Mouse (Mus musculus): ENCODE data around the gene Hnrnpul2. TPM values are rescaled to one million over a fixed set of nuclear protein-coding genes. Genes with fewer than 3 reads are reported as not detected.
"Not testable (repeated sequence)": the region's sequence is repeated elsewhere in the genome, so short reads cannot be mapped to it uniquely, and the experiment has no call there.

Gene Hnrnpul2
- total RNA-seq, 2 experiments from 2014 or later, result 98.6 to 98.9 TPM

DNA sequence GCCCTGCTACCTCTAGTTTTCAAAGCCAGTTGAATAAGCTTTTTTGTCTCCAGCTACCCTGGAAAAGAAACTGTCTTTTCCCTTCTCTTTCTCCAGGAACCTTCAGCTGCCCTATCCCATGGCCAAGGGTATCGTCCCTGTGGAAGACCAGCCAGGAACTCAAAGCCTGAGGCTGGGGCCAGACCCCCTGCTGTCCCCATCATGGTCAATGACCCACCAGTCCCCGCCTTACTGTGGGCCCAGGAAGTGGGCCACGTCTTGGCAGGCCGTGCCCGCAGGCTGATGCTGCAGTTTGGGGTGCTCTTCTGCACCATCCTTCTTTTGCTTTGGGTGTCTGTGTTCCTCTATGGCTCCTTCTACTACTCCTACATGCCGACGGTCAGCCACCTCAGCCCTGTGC, 21.2 kb downstream of the Hnrnpul2 start:
- no peak for DNase-seq (ENCODE audit: extremely low spot score in 1 of 2, low spot score in 2 of 2)
- intact Hi-C loops (cut with DNase I), result loop anchor here (5.0 kb wide), 1 partner anchor 56 kb away; the partner anchor contains the start of gene Ganab

DNA sequence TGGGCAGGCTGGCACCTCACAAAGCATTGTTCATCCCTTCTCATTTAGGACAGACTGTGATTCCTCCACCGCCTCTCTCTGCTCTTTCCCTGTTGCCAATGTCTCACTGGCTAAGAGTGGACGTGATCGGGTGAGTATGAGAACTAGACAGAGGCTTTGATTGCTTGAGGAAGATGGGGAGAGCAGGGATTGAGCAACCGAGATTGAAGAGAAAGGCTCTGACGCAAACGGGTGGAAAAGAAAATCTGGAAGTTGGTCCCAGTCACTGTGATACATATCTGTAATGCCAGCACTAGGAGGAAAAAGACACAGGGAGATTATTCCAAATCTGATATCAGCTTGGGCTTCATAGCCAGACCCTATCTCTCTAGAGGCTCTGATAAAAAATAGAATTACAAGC, 23.2 kb downstream of the Hnrnpul2 start:
- no peak for DNase-seq (ENCODE audit: extremely low spot score in 1 of 2, low spot score in 2 of 2)
- intact Hi-C loops (cut with DNase I), result loop anchor here (5.0 kb wide), 1 partner anchor 54 kb away; the partner anchor contains the start of gene Ganab

DNA sequence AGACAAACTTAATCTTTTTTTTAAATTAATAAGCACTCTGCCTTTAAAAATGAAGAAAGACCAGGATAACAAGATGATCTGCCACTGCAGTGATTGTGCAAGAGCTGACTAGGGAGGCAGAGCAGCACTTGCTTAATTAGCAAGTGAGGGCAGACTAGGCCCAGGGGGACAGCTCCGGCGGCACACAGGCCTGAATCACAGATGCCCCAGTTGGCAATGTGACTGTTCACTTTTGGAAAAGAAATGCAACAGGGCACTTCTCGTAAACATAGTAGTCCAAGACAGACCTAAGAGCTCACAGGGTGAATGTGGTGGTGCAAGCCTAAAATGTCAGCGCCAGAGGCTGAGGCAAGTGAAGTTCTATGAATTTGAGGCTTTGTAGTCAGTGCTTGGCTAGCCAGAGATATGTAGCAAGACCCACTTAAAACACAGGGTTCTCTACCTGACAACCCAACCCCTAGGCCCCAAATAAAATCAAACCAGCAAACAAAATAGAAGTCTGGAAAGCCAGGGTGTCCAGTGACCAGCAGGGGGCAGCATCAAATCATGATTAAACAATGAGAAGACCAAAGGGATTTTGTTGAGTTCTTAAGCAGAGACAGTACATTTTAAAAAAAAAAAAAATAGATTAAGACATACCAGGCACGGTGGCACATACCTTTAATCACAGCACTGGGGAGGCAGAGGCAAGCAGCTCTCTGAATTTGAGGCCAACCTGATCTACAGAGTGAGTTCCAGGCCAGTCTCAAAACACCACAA, 24.7 kb downstream of the Hnrnpul2 start:
- DNase-seq (ENCODE audit: extremely low spot score in 1 of 2, low spot score in 2 of 2), result peak; percentile 69 to 84
- intact Hi-C loops (cut with DNase I), result loop anchor here (5.0 kb wide), 1 partner anchor 53 kb away; the partner anchor contains the start of gene Ganab

DNA sequence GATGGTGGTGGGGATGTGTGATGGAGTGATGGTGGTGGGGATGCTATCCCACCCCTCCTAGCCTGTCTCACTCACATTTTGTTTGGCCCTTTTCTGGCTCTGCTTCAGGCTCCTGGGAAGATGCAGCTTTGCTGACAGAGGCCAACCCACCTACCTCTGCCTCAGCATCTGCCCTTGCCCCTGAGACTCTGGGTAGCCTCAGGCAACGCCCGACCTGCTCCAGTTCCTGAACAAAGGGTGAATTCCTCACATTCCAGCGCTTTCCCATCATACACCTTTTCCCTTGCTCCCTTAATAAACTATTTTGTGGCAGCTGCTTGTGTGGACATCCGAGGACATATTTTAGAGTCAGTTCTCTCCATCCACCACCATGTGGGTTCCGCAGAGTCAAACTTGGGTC, 28.5 kb downstream of the Hnrnpul2 start:
- DNase-seq (ENCODE audit: extremely low spot score in 1 of 2, low spot score in 2 of 2), result no peak
- intact Hi-C loops (cut with DNase I), result no loop called here

DNA sequence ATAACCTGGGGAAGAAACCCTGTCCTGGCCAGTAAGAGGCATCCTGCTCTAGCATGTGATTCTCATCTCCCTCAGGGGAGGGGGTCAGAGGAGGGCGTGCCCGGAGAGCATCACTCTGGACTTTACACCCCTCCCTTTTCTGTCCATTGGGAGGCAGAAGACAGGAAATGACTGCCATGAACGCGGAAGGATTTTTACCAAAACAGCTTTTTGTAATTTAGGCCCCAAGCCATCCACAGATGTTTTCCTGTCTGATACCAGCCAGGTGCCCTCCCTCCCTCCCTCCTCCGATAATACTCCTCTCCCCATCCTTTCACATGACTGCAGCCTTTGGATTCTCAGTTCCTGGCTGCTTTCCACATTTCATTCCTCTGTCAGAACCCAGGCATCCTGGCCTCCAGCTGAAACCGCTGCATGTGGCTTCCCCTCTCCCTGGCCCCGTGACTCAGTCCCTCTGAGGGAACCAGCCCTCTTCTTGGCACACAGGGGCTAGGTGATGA, 30.6 kb downstream of the Hnrnpul2 start, which contains the start of gene Lrrn4cl:
TSS of gene Lrrn4cl (plus strand) at position 367 of the 500 bp plus-strand sequence.
- DNase-seq (ENCODE audit: extremely low spot score in 1 of 2, low spot score in 2 of 2), result peak in 1 of 2 experiments; percentile 65
- intact Hi-C loops (cut with DNase I), result loop anchor here (10.0 kb wide), 1 partner anchor 234 kb away; the partner anchor contains the start of gene Scgb1a1

DNA sequence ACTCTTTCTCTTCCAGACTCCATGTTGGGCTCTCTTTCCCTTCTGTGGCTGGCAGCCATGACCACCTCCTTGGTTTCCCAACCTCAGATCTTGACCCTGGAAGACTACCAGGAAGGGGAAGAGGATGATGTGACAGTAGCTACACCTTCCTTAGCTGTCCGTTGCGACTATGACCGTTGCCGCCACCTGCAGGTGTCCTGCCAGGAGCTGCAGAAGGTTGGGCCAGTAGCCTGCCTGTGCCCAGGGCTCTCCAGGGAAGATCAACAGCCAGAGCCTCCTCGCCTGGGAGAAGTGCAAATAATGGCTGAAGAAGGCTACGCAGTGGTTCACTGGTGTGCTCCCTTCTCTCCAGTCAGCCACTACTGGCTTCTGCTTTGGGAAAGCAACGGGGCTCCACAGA, 31.8 kb downstream of the Hnrnpul2 start:
- DNase-seq (ENCODE audit: extremely low spot score in 1 of 2, low spot score in 2 of 2), result no peak

DNA sequence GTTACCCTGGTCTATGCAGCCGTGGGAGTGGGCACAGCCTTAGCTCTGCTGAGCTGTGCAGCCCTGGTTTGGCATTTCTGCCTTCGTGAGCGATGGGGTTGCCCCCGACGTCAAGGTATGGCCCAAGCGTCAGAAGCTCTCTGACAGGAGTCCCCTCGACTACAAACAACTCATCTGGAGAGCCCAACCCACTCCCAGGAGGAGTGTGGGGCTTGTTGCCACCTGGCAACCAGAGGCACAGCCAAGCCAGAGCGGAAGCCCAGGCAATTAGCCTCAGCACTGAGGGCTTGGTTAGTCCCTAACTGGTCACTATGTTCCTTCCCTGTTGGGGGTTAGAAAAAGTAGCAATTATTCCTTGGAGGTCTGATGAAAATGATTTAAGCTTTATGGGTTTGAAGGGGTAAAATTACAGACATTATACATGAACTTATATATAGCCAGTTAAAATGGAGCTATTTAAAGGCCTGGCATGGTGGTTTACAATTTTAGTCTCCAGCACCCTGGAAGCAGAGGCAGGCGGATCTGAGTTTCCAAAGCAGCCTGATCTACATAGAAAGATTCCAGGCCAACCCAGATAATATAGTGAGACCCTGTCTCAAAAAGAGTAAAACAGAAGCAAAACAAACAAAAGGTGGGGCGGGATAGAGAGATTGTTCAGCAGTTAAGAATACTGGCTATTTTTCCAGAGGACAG, 32.6 kb downstream of the Hnrnpul2 start:
- intact Hi-C loops (cut with DNase I), result loop anchor here (10.0 kb wide), 1 partner anchor 232 kb away; the partner anchor contains the start of gene Scgb1a1
- DNase-seq (ENCODE audit: extremely low spot score in 1 of 2, low spot score in 2 of 2), result no peak

More for the DNA sequence above, 31.8 kb downstream of the Hnrnpul2 start:
- intact Hi-C loops (cut with DNase I), result loop anchor here (10.0 kb wide), 1 partner anchor 233 kb away; the partner anchor contains the start of gene Scgb1a1

DNA sequence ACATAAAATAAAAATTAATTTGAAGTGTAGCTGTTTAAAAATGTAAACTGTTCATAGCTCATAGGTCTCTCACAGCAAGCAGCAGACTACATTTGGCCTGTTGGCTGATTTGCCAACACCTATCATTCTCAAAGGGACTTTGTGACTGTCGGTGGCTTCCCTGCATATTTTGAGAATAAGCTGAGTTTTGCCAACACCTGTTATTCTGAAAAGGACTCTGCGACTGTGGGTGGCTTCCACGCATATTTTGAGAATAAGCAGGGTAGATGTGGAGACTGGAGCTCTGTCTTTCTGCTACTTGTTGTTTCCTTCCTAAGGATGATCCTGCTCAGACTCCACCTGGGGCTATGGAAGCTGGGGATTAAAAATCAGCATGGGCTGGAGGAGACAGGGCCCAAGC, 33.3 kb downstream of the Hnrnpul2 start:
- intact Hi-C loops (cut with DNase I), result loop anchor here (10.0 kb wide), 1 partner anchor 232 kb away; the partner anchor contains the start of gene Scgb1a1
- DNase-seq (ENCODE audit: extremely low spot score in 1 of 2, low spot score in 2 of 2), result no peak

DNA sequence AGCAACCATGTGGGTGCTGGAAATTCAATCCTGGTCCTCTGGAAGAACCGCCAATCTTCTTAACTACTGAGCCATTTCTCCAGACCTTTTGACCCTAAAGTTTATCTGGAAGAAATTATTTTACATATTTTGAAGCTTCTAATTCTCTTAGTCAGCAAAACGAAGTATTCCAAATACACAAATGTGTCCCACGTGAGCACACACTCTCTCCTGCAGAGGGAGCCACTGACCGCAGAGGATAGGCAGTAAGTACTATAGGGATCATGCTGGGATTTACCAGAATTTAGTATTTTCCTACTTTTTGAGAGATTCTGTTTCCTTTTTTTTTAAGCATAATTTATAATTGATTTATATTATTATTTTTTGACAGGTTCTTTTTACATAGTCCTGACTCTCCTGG, 37.9 kb downstream of the Hnrnpul2 start:
- intact Hi-C loops (cut with DNase I), result loop anchor here (10.0 kb wide), 1 partner anchor 227 kb away; the partner anchor contains the start of gene Scgb1a1
- peak in 1 of 2 experiments; percentile 69 for DNase-seq (ENCODE audit: extremely low spot score in 1 of 2, low spot score in 2 of 2)

DNA sequence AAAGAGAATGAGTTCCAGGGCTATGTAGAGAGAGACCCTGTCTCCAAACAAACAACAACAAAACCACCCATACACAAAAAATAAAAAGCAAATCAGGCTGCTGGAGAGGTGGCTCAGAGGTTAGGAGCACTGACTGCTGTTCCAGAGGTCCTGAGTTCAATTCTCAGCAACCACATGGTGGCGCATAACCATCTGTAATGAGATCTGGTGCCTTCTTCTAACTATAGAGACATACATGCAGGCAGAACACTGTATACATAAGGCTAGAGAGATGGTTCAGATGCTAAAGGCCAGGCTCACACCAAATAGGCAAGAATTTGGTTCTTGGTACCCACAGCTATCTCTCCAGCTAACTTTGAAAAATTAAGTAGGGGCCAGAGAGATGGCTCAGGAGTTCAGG, 39.2 kb downstream of the Hnrnpul2 start:
- no peak for DNase-seq (ENCODE audit: extremely low spot score in 1 of 2, low spot score in 2 of 2)
- intact Hi-C loops (cut with DNase I), result loop anchor here (10.0 kb wide), 1 partner anchor 226 kb away; the partner anchor contains the start of gene Scgb1a1

DNA sequence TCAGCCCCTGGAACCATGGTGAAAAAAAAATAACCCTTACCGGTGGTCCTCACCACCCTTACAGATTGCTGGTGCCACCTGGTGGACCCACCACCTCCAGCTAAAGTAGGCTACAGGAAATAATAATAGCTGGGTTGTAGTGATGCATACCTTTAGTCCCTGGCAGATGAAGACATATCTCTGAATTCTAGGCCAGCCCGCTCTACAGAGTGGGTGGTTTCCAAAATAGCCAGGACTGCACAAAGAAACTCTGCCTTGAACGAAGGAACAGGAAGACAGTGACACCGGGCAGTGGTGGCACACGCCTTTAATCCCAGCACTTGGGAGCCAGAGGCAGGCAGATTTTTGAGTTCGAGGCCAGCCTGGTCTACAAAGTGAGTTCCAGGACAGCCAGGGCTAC, 44.5 kb downstream of the Hnrnpul2 start:
- no peak for DNase-seq (ENCODE audit: extremely low spot score in 1 of 2, low spot score in 2 of 2)
- intact Hi-C loops (cut with DNase I), result no loop called here

DNA sequence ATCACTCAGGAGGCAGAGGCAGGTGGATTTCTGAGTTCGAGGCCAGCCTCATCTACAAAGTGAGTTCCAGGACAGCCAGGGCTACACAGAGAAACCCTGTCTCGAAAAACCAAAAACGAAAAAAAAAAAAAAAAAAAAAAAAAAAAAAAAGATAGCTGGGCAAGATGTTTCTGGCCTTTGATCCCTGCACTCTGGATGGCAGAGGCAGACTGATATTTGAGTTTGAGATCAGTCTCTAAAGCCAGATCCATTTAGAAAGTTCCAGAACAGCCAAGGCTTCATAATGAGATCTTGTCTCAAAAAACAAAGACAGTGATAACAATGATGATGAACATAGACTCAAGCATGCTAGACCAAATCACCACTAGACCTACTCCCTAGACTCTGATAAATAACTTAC, 50.6 kb downstream of the Hnrnpul2 start:
- intact Hi-C loops (cut with DNase I); DNase-seq (ENCODE audit: extremely low spot score in 1 of 2, low spot score in 2 of 2): not testable (repeated sequence)

DNA sequence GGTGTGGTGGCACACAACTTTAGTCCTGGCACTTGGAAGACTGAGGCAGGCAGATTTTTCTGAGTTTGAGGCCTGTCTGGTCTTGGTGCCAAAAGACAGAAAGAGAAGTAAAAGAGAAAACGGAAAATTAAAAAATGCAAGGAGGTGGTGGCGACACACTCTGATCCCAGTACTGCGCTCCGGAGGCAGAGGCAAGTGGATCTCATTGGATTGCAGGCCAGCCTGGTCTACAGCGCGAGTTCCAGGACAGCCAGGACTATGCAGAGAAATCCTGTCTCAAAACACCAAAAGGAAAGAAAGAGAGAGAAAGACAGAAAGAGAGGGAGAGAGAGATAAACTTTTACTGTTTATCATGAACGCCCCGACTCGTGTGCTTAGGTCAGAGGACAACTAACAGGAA, 51.0 kb downstream of the Hnrnpul2 start:
- intact Hi-C loops (cut with DNase I), result no loop called here
- DNase-seq (ENCODE audit: extremely low spot score in 1 of 2, low spot score in 2 of 2), result no peak

DNA sequence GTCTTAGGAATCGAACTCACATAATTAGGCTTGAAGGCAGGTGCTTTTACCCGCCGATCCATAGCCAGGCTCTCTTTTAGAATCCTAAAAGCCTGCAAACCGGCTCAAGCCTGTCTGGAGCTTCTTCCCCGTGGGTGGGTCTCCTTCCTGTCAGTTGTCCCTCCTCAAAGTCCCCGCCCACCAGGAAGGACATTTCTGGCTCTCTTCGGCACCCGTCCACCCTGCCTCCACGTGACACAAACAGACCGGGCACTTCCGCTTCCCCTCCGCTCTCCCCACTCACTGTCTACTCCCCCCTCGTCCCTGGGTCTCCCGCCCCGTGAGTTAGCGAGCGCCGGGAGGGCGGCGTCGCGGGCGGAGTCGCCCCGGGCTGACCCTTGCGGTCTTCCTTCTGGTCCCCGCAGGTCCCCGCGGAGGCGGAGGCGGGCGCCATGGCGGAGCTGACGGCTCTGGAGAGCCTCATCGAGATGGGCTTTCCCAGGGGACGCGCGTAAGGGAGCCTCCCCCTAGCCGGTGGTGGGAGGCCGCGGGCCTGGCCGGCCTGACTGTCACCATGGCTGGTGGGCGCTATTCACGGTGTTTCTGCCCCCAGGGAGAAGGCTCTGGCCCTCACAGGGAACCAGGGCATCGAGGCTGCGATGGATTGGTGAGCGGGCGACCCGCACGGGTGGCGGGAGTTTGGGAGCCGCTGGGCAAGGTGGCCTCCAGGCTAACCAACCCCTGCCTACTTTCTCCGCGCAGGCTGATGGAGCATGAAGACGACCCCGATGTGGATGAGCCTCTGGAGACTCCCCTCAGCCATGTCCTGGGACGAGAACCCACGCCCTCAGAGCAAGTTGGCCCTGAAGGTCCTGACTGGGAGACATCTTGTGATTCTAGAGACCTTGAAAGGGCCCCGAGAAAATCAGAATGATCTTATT, 51.7 kb downstream of the Hnrnpul2 start, which contains the start of gene Ubxn1:
TSS of gene Ubxn1 (plus strand) at position 230 of the 920 bp plus-strand sequence.
- intact Hi-C loops (cut with DNase I), result no loop called here
- peak; percentile 96 to 98 for DNase-seq (ENCODE audit: extremely low spot score in 1 of 2, low spot score in 2 of 2)

DNA sequence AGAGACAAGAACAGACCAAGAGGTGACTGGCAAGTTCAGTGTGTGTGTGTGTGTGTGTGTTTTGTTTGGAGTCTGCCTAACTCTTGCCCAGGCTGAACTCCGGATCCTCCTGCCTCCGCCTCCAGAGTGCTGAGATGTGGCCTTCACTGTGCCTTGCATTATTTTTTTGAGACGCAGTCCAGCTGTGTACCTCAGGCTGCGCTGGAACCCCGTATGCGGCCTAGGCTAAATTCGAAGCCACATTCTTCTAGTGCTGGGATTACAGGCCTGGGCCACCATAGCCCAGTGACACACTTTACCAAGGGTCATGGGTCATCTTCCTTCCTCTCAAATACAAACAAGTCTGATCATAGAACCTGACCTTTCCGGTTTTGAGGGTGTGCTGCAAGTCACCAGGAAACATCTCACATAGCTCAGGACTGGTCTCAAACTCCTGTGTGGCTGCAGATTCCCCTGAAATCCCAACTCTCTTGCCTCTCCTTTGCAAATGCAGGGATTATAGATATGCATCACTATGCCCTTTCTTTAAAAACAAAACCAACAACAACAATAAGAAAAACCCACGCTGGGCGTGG, 52.5 kb downstream of the Hnrnpul2 start:
- intact Hi-C loops (cut with DNase I), result no loop called here
- DNase-seq (ENCODE audit: extremely low spot score in 1 of 2, low spot score in 2 of 2), result no peak

DNA sequence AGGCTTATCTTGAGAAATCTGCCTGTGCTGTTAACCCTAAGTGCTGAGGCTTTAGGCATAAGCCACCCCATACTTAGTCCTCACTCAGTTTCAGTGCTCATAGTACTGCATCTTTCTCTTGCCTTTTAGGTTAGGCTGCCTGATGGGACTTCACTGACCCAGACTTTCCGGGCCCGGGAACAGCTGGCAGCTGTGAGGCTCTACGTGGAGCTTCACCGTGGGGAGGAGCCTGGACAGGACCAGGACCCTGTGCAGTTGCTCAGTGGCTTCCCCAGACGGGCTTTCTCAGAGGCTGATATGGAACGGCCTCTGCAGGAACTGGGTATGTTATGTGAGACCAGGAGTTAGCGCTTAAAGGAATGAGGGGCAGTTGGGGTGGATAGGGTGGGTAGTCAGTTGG, 55.2 kb downstream of the Hnrnpul2 start:
- intact Hi-C loops (cut with DNase I), result no loop called here
- DNase-seq (ENCODE audit: extremely low spot score in 1 of 2, low spot score in 2 of 2), result no peak

DNA sequence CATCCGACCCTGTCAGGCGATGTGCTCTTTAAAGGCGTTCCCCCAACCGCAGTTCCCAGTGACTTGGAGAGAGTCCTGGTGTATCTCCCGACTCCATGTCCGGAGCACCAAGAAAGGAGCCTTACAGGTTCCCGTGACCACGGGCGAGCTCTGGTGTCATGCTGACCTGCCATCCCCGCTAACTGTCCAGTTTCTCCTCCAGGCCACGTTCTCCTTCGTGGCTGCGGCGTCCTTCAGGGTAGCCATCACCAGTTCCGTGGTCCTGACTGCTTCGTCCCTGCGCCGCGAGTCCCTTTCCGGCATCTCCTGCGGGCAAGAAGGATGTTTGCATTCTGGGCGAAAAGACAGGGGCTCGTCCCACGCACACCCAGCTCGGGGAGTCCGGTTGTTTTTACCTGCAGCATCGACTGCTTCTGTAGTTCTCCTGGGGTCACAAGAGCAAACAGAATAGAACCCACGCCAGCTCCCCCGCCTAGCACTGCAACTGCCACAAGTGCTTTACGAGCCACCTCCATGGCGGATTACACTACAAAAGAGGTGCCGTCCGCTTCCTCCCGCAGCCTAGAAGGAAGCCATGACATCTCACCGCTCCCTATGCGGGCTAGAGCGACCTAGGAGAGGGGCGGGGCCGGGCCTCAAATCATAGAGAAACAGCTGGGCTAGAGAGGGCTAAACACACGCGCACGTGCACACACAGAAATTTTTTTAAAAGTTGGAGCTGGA, 60.7 kb downstream of the Hnrnpul2 start, which contains the start of gene Uqcc3:
TSS of gene Uqcc3 (minus strand) at position 613 of the 723 bp plus-strand sequence.
- intact Hi-C loops (cut with DNase I), result no loop called here
- DNase-seq (ENCODE audit: extremely low spot score in 1 of 2, low spot score in 2 of 2), result peak; percentile 89 to 93

Data from left cerebral cortex, postnatal 10 days (tissue).